Mouse (Mus musculus) gastrocnemius, postnatal 14 days (tissue): ENCODE results near the gene Tmco1. TPM values are rescaled to one million over a fixed set of nuclear protein-coding genes. Genes with fewer than 3 reads are reported as not detected.

Experiments used
- DNase-seq: peaks from one replicate; pipeline ENCODE4 v3.0.0; 2021; ENCODE audit warnings: mixed read lengths
- intact Hi-C: fragments of 180-260 bp; cut with DNase I; formaldehyde crosslinking; loops from one replicate; pipeline ENCODE4 v1.15.1; 2025; ENCODE audit warnings: low total_unique reads
- long read RNA-seq, 2 experiments: library from polyadenylated mRNA; stranded (forward); transcript quantifications; one replicate each; pipeline ENCODE4 v2.0.0; 2021
- total RNA-seq, 2 experiments: library from RNA; stranded (reverse); gene quantifications; 2 replicates each; pipeline ENCODE4 v1.2.3; 2021

Gene Tmco1
- total RNA-seq = 10 to 100 TPM; 36.8 to 39.3 TPM
- long read RNA-seq, experiment 1, transcript Tmco1-204 (7 exons, 1,573 nt) = major isoform, 25 of 27 reads
- long read RNA-seq, experiment 1, partial matches to known transcripts = 0 of 27 reads
- long read RNA-seq, experiment 1, other reads (novel, unspliced or antisense) = 2 of 27 reads
- long read RNA-seq, experiment 2, transcript Tmco1-204 (7 exons, 1,573 nt) = major isoform, 37 of 38 reads
- long read RNA-seq, experiment 2, partial matches to known transcripts = 0 of 38 reads
- long read RNA-seq, experiment 2, other reads (novel, unspliced or antisense) = 1 of 38 reads

DNA sequence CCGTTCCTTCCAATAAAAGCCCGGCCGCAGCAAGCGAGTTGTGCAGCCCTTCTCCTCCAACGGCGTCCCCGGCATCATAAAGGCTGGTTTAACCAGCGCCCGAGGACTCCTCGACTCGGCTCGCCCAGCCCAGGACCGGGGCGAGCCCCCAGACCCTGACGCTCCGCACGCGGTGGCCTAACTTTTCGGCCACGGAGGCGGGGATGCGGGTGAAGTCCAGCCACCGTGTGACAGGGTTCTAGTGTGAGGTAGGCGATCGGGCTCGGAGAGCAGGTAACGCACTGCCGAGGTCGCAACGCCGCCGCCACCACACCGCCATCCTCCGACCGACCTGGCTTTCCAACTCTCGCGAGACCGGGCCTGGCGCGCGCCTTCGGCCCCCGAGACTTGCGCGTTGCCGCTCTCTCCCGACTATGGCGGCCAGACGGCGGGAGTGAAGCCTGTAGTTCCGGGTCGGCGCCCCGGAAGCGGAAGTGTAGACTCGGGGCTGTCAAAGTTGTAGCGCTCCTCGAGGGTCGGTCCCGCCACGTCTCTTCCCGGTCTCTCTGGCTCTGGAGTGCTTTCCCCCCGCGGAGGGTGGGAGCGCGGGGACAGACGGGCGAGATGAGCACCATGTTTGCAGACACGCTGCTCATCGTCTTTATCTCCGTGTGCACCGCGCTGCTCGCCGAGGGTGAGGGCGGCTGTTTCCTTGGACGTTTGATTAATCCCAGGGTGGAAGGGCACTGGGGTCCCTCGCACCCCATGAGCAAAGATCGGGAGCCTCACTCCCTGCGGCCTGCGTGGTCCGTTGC is at the start of gene Tmco1:
Gene Tmco1, plus strand, starts transcription at position 118 of the 794 bp plus-strand sequence.
- peak; percentile 99 for DNase-seq
- intact Hi-C loops = no loop called here

DNA sequence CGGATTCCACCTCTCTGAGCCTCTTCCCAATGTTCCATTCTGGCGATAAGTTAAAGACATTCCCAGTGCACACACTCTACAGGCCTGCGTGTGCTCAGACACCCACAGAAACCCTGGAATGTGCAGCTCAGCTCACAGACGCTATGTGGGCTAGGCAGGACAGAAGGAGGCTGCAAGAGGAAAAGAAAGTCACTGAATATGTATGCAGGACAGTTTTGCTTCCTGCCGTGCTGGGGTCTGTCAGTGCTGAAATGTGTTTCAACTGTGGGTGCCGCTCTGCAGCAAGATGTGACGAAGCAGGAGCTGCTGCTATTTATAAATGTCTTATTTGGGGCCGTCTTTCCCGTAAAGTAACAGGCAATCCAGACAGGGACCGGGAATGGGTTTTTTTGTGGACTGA is 48.5 kb upstream of the Tmco1 start:
- intact Hi-C loops = no loop called here
- DNase-seq = no peak

DNA sequence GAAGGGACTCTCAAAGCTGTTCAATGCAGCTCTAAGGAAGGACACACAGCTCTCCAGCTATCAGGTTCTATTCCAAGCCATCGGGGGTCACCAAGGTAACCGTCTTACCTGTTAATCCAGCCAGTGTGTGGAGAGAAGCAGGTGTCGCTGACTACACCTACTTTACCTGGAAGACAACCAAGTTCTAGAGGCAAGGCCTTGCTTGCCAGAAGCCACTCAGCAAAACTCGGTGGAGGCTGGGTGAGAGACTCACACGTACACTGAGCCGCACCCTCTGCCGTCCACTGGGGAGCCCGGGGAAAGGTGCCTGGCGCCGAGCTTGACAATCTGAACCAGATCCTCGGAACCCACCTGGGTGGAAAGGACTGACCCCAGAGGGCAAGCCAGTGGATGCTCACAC is 46.4 kb upstream of the Tmco1 start:
- no peak for DNase-seq
- intact Hi-C loops = no loop called here

DNA sequence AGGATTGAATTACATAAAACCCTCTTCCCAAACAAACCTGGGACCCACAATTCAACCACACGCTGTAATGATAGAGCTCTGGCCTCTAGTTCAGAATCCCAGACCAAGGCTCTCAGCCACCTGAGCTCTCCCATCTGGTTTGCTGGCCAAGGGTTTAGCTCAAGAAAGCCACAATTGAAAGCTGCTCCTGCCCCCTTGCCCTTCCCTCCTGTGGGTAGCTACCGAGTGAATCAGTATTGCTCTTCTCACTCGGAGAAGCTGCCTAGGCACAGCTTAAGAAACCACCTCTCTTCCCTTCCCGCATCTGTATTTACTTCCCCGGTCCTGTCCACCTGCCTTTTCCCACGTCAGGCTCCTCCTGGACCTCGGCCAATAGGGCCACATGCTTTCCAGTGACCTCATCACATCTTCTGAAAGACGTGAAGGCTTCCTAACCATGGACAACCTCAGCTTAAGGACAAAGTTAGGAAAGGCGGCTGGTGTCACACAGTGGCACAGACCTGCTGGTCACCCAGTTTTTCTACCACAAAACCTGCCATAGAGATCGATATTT is 45.6 kb upstream of the Tmco1 start:
- DNase-seq = no peak
- intact Hi-C loops = no loop called here

DNA sequence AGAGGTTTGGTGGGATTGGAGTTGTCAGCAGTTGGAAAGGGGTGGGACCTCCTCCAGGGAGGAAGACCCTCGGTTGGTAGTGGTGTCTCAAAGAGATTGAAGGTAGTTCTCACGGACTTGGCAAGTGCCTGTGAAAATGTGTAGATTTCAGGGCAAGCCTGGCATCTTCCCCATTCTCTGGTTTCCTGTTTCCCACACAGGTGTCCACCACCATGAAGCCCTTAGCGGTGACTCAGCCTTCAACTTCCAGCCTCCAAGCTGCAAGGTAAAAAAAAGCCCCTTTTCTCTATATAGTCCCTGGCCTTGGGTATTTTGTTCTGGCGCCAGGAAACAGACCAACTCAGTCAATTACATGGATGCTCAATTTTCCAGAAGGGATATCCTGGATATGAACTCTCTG is 42.8 kb upstream of the Tmco1 start:
- intact Hi-C loops = no loop called here
- DNase-seq = no peak

DNA sequence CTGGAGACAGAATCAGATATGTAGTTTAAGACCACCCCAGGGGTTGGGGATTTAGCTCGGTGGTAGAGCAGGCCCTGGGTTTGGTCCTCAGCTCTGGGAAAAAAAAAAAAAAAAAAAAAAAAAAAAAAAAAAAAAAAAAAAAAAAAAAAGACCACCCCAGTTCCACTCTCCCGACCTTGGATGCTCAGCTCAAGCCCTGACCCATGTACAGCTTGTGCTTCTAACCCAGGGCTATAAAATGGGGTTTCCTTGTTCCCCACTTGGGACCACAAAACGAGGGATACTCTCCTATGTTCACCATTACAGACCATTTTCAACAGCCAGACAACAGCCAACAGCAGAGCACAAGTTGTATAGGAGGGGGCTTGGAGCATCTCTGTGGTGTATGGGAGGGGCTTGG is 41.5 kb upstream of the Tmco1 start:
- no peak for DNase-seq
- intact Hi-C loops = no loop called here

DNA sequence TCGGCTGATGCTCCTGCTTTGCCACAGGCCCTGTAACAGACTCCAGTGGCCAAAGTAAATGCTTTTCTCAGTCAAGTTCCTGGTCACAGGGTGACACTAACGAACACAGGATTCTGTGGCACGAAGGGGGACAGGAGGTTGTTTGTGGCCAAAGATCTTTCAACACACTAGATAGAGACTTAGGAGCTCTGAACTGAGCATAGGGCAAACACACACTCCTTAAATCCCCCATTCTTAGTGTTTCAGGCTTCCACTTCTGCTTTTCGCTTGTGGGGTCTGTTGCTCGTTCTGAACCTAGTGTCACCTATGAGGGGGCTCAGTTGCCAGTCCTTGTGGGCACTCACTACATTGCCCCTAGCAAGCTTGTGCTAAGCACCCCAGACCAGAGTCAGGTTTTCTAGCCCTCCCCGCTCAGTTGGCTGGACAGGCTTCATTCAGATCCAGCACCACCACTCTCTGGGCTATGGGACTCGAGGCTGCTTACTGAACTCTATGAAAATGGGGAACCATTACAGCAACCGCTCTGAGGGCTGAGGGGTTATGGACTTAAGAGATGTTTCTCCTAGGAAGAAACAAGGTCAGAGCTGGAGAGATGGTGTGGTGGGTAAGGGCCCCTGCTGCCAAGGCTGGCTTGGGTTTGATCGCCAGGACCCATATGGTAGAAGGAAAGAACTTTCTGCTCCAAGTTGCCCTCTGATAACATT is 39.7 kb upstream of the Tmco1 start:
- intact Hi-C loops = no loop called here
- no peak for DNase-seq

DNA sequence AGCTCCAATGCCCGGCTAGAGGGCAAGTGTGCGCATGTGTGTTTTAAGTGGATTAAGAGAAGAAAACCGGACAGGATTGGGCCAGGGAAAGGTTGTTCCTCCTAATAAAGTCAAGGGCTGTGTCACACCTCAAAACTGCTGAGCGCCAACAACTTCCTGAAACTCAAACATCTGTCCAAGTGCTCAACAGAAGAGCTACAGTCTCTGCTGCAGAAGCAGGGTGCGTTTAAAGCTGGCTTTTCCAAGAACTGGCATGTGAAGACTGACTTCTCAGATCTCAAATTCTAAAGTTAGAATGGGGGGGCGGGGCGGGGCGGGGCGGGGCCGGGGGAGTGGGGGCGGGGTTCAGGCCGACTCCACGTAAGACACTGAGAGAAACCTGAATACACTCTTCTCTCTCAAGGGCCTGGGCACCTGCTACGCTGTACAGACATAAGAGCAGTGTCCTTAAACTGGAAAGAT is 38.8 kb upstream of the Tmco1 start:
- intact Hi-C loops = no loop called here
- no peak for DNase-seq

DNA sequence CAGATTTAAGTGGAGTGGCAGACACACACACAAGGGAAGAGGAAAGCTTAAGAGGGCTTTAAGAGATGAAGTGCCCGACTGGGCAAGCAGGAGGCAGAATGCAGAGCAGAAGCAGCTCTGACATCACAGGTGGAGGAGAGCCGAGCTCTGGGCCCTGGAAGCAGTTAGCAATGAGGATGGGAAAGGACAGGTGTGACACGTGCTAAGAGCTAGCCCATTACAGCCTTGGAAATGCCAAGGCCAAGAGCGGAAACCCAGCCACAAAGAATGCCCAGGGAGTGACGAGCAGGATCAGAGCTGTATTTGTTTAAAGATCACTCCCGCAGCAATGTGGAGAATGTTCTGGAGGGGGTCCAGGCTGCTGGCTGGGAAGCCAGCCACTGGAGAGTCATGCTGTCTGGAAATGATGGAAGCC is 38.3 kb upstream of the Tmco1 start:
- intact Hi-C loops = no loop called here

DNA sequence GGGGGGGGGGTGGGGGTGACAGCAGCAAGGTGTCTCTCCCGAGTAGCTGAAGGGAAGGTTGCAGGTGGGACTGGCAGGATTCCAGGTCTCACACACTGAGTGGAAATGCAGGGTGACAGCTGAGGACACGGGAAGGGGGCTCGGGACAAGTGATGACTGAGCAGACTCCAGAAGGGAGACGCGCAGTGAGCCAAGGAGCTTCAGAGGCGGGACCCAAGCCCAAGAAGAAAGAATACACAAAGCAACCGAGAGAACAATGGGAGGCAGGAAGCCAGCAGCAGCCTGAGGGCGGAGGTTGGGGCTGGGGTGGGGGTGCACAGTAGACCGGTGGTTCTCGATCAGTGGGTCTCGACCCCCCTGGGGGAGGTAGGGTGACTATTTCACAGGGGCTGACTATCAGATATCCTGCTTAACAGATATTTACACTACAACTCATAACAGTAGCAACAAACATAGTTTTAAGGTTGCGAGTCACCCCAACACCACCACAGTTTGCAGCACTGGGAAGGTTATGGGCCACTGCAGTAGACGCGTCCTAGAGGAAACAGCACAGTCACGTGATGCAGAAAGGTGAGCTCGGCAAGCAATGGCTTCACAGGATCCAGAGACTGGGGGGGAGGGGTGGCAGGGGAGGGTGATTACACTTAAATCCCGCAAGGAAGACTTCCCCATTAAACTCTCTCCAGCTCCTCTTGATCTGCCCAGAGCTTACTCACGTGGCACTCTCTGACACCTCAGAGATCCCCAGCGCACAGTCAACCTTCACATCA is 37.7 kb upstream of the Tmco1 start:
- DNase-seq = peak; percentile 40
- intact Hi-C loops = no loop called here

More for the DNA sequence above, 38.3 kb upstream of the Tmco1 start:
- peak; percentile 88 for DNase-seq

DNA sequence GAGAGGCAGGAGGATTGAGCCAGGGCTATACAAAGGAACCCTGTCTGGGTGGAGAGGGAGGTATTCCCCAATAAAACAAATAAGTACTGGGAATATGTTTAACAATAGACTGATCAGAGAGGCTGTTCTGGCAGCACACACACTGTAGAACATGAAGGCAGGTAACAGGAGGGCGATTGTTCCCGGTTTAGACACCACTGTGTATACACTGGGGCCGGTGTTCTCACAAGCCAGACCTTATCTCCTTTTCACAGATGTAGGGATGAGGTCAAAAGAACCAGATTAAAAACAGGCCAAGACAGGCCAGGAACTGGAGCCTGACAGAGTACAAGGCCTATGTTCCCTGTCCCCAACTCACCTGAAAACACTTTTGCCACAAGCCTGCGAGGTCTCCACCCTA is 36.9 kb upstream of the Tmco1 start:
- intact Hi-C loops = no loop called here
- DNase-seq = no peak

DNA sequence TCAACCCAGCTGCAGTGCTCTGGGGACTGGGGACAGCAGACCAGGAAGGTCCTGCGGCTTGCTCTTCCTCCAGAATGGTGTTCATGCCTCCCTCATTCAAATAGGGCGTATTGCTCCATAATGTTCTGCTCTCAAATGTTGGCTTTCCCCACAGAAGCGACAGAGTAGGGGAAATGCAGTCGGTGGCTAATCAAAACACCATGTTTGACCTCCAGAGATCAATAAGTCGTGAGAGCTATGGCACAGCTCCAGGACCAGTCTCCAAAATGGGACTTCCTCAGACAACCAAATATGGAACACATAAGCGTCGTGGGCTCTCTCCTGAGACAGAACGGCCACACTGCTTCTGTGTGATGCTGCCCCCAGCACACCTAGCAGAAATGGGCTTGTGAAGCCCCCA is 36.3 kb upstream of the Tmco1 start:
- intact Hi-C loops = no loop called here
- DNase-seq = no peak

DNA sequence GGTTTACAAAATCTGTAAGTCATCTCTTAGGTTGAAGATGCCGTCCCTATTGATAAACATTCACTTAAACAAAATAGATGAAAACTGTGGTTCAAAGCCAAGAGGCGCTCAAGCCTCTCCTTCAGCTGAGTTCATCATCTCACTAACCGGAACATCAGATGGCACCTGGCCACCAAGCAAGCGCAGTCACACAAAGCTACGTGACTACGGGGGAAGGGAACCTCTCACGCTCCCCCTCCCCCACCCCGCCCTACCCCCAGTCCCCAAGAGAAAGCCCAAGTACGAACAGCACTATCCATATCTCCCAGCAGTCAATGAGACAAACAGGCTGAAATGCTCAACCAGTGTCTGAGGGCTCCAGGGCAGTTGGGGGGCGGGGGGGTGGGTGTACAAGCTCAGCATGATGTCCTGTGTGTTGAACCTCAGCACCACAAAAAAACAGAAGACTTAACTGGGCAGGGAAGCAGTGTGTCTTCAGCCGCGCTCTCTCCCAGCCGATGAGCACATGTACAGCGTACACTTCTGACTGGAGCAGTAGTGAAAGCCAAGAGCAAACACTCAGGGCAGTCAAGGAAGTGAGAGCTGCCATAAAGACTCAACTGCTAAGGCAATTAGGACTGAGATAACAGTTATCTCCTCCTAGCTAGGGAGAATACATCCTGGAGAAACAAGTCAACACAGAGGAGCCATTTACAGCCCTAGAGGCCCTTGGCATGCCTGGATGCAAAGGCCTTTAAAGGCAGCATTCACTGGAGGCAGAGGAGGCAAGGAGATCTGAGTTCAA is 34.6 kb upstream of the Tmco1 start:
- intact Hi-C loops = no loop called here
- no peak for DNase-seq

DNA sequence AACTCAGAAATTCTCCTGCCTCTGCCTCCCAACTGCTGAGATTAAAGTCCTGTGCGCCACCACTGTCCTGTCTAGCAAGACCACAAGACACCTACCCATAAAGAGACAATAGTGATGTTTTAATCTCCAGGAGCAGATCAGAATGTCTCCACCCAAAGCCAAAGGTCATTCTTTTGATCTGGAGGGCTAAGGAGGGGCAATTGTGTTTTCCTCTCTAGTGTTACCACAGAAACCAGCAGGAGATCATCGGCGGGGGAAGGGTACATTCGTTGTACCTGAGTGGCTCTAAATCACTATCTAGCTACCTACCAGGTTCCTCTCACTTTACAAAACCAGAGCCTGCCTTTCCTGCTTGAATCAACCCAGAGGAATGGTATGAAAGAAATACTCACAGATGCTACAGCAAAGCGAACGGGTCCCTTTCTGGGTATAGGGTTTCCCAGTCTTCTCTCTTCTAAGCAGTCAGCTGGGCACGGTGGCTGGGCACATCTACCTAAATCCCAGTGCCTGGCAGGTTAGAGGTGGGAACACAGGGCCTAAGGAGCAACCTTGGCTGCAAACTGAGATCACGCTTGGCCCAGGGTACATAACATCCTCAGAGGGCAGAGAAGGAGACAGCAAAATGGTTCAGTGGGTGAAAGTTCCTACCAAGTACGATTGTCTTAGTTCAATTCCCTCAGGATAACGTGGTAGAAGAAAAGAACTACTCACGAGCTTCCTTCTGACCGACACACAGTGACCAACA is 33.4 kb upstream of the Tmco1 start:
- intact Hi-C loops = no loop called here
- no peak for DNase-seq

DNA sequence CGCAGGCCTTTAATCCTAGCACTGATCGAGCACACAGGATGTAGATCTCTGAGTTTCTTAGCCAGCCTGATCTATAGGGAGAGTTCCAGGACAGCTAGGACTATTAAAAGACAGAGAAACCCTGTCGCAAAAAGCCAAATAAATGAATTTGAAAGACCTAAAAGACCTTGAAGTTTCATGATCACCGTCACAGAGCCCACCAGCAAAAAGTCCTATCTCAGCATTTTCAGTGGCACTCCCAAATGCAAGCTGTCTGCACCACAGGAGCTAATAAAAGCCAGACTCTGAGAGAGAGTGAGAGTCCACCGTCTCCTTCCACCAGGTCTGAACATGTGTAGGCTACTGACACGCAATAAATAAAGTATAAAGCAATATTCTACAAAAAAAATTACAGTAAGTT is 29.8 kb upstream of the Tmco1 start:
- intact Hi-C loops = no loop called here
- DNase-seq = no peak

DNA sequence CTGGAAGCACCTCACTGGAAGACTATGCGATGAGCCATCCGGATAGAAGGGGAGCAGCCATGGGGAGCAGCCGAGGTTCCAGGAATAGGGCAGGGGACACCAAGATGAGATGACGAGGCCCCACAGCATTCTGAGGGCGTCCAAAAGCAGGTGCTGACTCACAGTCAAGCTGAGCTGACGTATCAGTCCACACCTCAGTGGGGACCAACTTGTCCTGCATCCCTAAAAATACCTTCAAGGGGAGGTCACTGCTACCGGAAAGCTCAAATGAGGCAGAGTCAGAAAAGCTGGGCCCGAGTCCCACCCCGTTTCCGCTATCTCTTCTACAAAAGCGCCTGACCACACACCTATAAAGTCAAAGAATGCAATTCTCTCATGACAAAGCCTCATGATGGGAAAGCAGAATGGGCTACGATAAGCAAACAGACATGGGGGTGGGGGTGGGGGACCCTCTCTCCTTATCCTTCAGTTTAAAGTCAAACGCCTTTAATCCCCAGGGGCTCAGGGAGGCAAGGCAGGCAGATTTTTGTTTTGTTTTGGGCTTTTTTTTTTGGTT is 28.9 kb upstream of the Tmco1 start:
- no peak for DNase-seq
- intact Hi-C loops = no loop called here

DNA sequence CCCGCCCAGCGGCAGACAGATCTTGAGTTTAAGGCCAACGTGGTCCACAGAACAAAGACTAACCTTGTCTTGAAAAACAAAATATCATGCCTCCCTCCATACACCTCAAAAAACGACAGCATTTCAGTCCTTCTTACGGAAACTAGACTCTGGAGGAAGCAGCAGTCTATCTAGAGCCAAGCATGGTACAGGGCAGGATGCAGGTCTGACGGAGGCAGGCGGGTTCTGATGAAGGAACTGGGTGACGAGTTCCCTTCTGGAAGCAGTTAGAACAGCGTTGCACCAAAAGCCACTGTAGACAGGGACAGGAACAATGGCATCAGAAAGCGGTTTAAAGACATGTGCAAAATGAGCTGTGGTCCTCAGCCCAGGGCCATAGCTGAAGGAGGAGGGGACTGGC is 28.1 kb upstream of the Tmco1 start:
- no peak for DNase-seq
- intact Hi-C loops = loop anchor here (10.0 kb wide), 1 partner anchor 55 kb away; no protein-coding TSS in a partner anchor

DNA sequence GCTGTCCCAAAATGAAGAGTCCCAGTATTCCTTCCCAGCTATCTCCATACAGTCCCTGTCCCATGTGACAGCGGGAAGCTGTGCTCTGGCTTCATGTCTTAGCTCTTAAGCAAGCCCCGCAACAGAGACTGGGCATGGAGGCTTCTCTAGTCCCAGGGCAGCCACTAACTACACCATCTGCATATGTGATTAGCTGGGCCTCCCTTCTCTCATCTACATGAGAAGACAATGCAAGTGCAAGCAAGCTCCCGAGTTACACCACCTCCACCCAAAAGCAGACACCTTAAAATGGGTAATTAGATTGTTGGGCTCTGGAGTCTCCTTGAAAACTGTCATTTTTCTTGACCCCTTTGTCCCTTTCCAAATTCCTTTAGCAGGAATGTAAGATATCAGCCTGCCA is 26.1 kb upstream of the Tmco1 start:
- DNase-seq = no peak
- intact Hi-C loops = loop anchor here (10.0 kb wide), 1 partner anchor 57 kb away; no protein-coding TSS in a partner anchor
